Mouse (Mus musculus): ENCODE results near the gene Khk. TPM values are rescaled to one million over a fixed set of nuclear protein-coding genes. Genes with fewer than 3 reads are reported as not detected.

The Khk gene
- polyA plus RNA-seq, 1 experiment from 2014 or later = 10.7 TPM

GRCm38 (mm10) chr5:30889088-30889754 is 32.0 kb upstream of the Khk start:
- peak overlapping the region; percentile 65 for H3K4me3 ChIP-seq
- no peaks in the 10 kb centered on the region for H3K27me3 ChIP-seq
- peak overlapping the region; percentile 84 for H3K9ac ChIP-seq
- peak overlapping the region; percentile 98 for H3K27ac ChIP-seq (replicated peaks)
- H3K9me3 ChIP-seq = no peaks in the 10 kb centered on the region
- under 1% methylated on average over 41 of the region's 42 CpGs for whole genome bisulfite sequencing
- ATAC-seq (ENCODE audit: low FRiP score, low read depth) = peak; percentile 16
- H3K36me3 ChIP-seq = peaks cover 34% of the 10 kb centered on the region
- peaks cover 22% of the 10 kb centered on the region for H3K4me1 ChIP-seq (replicated peaks)
- peak overlapping the region; percentile 65 for H3K4me2 ChIP-seq

GRCm38 (mm10) chr5:30890375-30890774 is 30.9 kb upstream of the Khk start:
- Histone ChIP-seq H3K9ac (peak overlapping the region; percentile 84; the same call in 1 of the 2 replicates), H3K4me2 (peak overlapping the region; percentile 65), H3K36me3 (peaks cover 45% of the 10 kb centered on the region), H3K27me3 (no peaks in the 10 kb centered on the region), H3K4me1 (replicated peaks) (peaks cover 22% of the 10 kb centered on the region), H3K4me3 (peak overlapping the region; percentile 65), H3K9me3 (no peaks in the 10 kb centered on the region), H3K27ac (replicated peaks) (peak overlapping the region; percentile 98; the same call in 1 of the 2 replicates)
- 86% methylated on average over 7 of the region's 7 CpGs for WGBS
- no peak for ATAC-seq (ENCODE audit: low FRiP score, low read depth)

GRCm38 (mm10) chr5:30901860-30902259 is 19.4 kb upstream of the Khk start:
- no peaks in the 10 kb centered on the region for H3K9me3 ChIP-seq
- 94% methylated on average over 5 of the region's 5 CpGs for WGBS
- no peaks in the 10 kb centered on the region for H3K27me3 ChIP-seq
- no peak for ATAC-seq (ENCODE audit: low FRiP score, low read depth)
- no peak overlapping the region for H3K4me3 ChIP-seq
- H3K27ac ChIP-seq (replicated peaks) = no peak overlapping the region
- peaks cover 23% of the 10 kb centered on the region for H3K4me1 ChIP-seq (replicated peaks)
- peaks cover 42% of the 10 kb centered on the region for H3K36me3 ChIP-seq
- no peak overlapping the region for H3K4me2 ChIP-seq
- no peak overlapping the region for H3K9ac ChIP-seq

- H3K4me2 ChIP-seq = peak within 1 kb of the TSS; percentile 99
- peak within 1 kb of the TSS; percentile 80 for H3K4me3 ChIP-seq
- H3K9ac ChIP-seq = peak within 1 kb of the TSS; percentile 78
- peaks cover 38% of the 10 kb centered on the region for H3K4me1 ChIP-seq (replicated peaks)
- no peaks in the 10 kb centered on the region for H3K9me3 ChIP-seq
- no peaks in the 10 kb centered on the region for H3K27me3 ChIP-seq
- peak within 1 kb of the TSS; percentile 85 for H3K27ac ChIP-seq (replicated peaks)
- peak; percentile 96 for ATAC-seq (ENCODE audit: low FRiP score, low read depth)
- peaks cover 21% of the 10 kb centered on the region for H3K36me3 ChIP-seq
- WGBS = under 1% methylated on average over 58 of the region's 58 CpGs
Observed at GRCm38 (mm10) chr5:30907413-30908059, 13.7 kb upstream of the Khk start, which contains the start of gene Ost4. TSS of gene Ost4 (minus strand) at chr5:30907788.

- H3K4me2 ChIP-seq = peak overlapping the region; percentile 99
- no peak overlapping the region for H3K27ac ChIP-seq (replicated peaks)
- peak overlapping the region; percentile 78 for H3K9ac ChIP-seq
- no peaks in the 10 kb centered on the region for H3K9me3 ChIP-seq
- H3K36me3 ChIP-seq = peaks cover 16% of the 10 kb centered on the region
- H3K4me3 ChIP-seq = peak overlapping the region; percentile 80
- ATAC-seq (ENCODE audit: low FRiP score, low read depth) = 0 out of 2 replicates have a peak, but pooled peaks have one; percentile 2
- no peaks in the 10 kb centered on the region for H3K27me3 ChIP-seq
- WGBS = 55% methylated on average over 13 of the region's 13 CpGs
- peaks cover 47% of the 10 kb centered on the region for H3K4me1 ChIP-seq (replicated peaks)
Observed at GRCm38 (mm10) chr5:30908426-30909299, 12.6 kb upstream of the Khk start.

- no peak for ATAC-seq (ENCODE audit: low FRiP score, low read depth)
- H3K4me2 ChIP-seq = no peak overlapping the region
- no peaks in the 10 kb centered on the region for H3K9me3 ChIP-seq
- no peaks in the 10 kb centered on the region for H3K27me3 ChIP-seq
- H3K4me3 ChIP-seq = no peak overlapping the region
- H3K27ac ChIP-seq (replicated peaks) = no peak overlapping the region
- H3K4me1 ChIP-seq (replicated peaks) = peaks cover 47% of the 10 kb centered on the region
- H3K36me3 ChIP-seq = peaks cover 12% of the 10 kb centered on the region
- H3K9ac ChIP-seq = no peak overlapping the region
- WGBS = 64% methylated on average over 7 of the region's 7 CpGs
Observed at GRCm38 (mm10) chr5:30909300-30909659, 12.0 kb upstream of the Khk start.

- no peaks in the 10 kb centered on the region for H3K27me3 ChIP-seq
- peaks cover 44% of the 10 kb centered on the region for H3K4me1 ChIP-seq (replicated peaks)
- no peak overlapping the region for H3K9ac ChIP-seq
- H3K4me2 ChIP-seq = no peak overlapping the region
- no peak for ATAC-seq (ENCODE audit: low FRiP score, low read depth)
- no peaks in the 10 kb centered on the region for H3K9me3 ChIP-seq
- no peak overlapping the region for H3K4me3 ChIP-seq
- H3K36me3 ChIP-seq = peaks cover 6% of the 10 kb centered on the region
- WGBS = 86% methylated on average over 7 of the region's 7 CpGs
- H3K27ac ChIP-seq (replicated peaks) = no peak overlapping the region
Observed at GRCm38 (mm10) chr5:30909863-30910262, 11.4 kb upstream of the Khk start.

- peaks cover 41% of the 10 kb centered on the region for H3K4me1 ChIP-seq (replicated peaks)
- no peak for ATAC-seq (ENCODE audit: low FRiP score, low read depth)
- H3K27ac ChIP-seq (replicated peaks) = no peak overlapping the region
- no peak overlapping the region for H3K9ac ChIP-seq
- H3K27me3 ChIP-seq = no peaks in the 10 kb centered on the region
- peaks cover 1% of the 10 kb centered on the region; the same call in 1 of the 2 replicates for H3K36me3 ChIP-seq
- H3K4me2 ChIP-seq = no peak overlapping the region
- no peaks in the 10 kb centered on the region for H3K9me3 ChIP-seq
- H3K4me3 ChIP-seq = no peak overlapping the region
Observed at GRCm38 (mm10) chr5:30910481-30910880, 10.8 kb upstream of the Khk start.

- Histone ChIP-seq H3K9ac (no peak overlapping the region), H3K27ac (replicated peaks) (peak overlapping the region; percentile 59; the same call in 1 of the 2 replicates), H3K36me3 (no peaks in the 10 kb centered on the region), H3K4me3 (no peak overlapping the region), H3K27me3 (no peaks in the 10 kb centered on the region), H3K4me2 (no peak overlapping the region), H3K4me1 (replicated peaks) (peaks cover 32% of the 10 kb centered on the region), H3K9me3 (no peaks in the 10 kb centered on the region)
- 50% methylated on average over 5 of the region's 5 CpGs for WGBS
- no peak for ATAC-seq (ENCODE audit: low FRiP score, low read depth)
Observed at GRCm38 (mm10) chr5:30912156-30912555, 9.1 kb upstream of the Khk start.

GRCm38 (mm10) chr5:30913060-30913841 is 8.0 kb upstream of the Khk start, which contains the start of gene Emilin1:
TSS of gene Emilin1 (plus strand) at chr5:30913402.
- Histone ChIP-seq H3K4me1 (replicated peaks) (peaks cover 28% of the 10 kb centered on the region), H3K36me3 (no peaks in the 10 kb centered on the region), H3K4me3 (peak within 1 kb of the TSS; percentile 11), H3K9me3 (no peaks in the 10 kb centered on the region), H3K4me2 (peak within 1 kb of the TSS; percentile 38), H3K27me3 (no peaks in the 10 kb centered on the region), H3K9ac (no peak within 1 kb of the TSS), H3K27ac (replicated peaks) (peak within 1 kb of the TSS; percentile 59)
- no peak for ATAC-seq (ENCODE audit: low FRiP score, low read depth)
- 31% methylated on average over 12 of the region's 13 CpGs for WGBS

GRCm38 (mm10) chr5:30914101-30914635 is 7.1 kb upstream of the Khk start:
- H3K9ac ChIP-seq = no peak overlapping the region
- H3K4me2 ChIP-seq = peak overlapping the region; percentile 38
- 82% methylated on average over 7 of the region's 7 CpGs for WGBS
- H3K27ac ChIP-seq (replicated peaks) = peak overlapping the region; percentile 59; the same call in 1 of the 2 replicates
- no peak for ATAC-seq (ENCODE audit: low FRiP score, low read depth)
- peaks cover 24% of the 10 kb centered on the region for H3K4me1 ChIP-seq (replicated peaks)
- peak overlapping the region; percentile 11; the same call in 1 of the 2 replicates for H3K4me3 ChIP-seq
- no peaks in the 10 kb centered on the region for H3K27me3 ChIP-seq
- no peaks in the 10 kb centered on the region for H3K9me3 ChIP-seq
- H3K36me3 ChIP-seq = no peaks in the 10 kb centered on the region
